Mouse (Mus musculus): Measurements from ENCODE around the gene Wasf2. TPM values are rescaled to one million over a fixed set of nuclear protein-coding genes. Genes with fewer than 3 reads are reported as not detected.

Gene Wasf2
- polyA plus RNA-seq, 1 experiment from 2014 or later, result 18.5 TPM

- Histone ChIP-seq H3K9ac (replicated peaks; ENCODE audit: low read depth, low read length) (peak overlapping the region; percentile 7; the same call in 1 of the 2 replicates), H3K9me3 (ENCODE audit: control insufficient read depth, low read length) (no peaks in the 10 kb centered on the region), H3K36me3 (ENCODE audit: control insufficient read depth, insufficient read depth, low read length) (peaks cover 10% of the 10 kb centered on the region), H3K4me1 (ENCODE audit: control insufficient read depth, insufficient read depth, low read length) (peaks cover 42% of the 10 kb centered on the region), H3K4me2 (ENCODE audit: low read depth, low read length) (no peak overlapping the region), H3K27ac (ENCODE audit: low read depth, low read length) (peak overlapping the region; percentile 81), H3K4me3 (ENCODE audit: low read depth, low read length) (no peak overlapping the region), H3K27me3 (ENCODE audit: control insufficient read depth, insufficient read depth, low read length) (no peaks in the 10 kb centered on the region)
- peak; percentile 28; the same call in 1 of the 2 replicates for ATAC-seq (ENCODE audit: low read depth)
- 8% methylated on average over 5 of the region's 5 CpGs for WGBS
These were observed 67.0 kb downstream of the Wasf2 start for GRCm38 (mm10) chr4:133197355-133197754.

DNA sequence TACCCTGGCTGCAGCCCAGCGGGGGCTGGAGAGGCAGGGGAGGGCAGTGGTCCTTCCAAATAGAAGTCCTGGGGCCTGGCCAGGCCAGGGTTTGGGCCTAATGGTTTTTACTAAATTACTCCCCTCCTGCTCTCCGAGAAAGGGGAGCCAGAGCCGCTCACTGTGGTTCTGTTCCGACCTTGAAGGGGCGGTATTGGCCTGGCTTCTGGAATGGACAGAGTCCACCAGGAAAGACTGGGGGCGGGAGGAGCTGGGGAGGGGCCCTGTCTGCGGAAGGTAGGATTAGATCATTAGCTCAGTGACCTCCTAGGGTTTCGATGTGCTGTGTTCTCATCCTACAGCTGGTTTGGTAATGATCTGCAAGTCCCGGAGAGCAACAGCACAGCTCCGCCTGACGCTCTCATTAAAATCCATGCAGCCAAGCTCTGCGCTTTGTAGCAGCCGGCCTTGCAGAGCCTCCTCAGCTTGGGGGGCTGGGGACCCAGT is 67.5 kb downstream of the Wasf2 start:
- H3K9me3 ChIP-seq (ENCODE audit: control insufficient read depth, low read length), result no peaks in the 10 kb centered on the region
- no peaks in the 10 kb centered on the region for H3K27me3 ChIP-seq (ENCODE audit: control insufficient read depth, insufficient read depth, low read length)
- peaks cover 42% of the 10 kb centered on the region for H3K4me1 ChIP-seq (ENCODE audit: control insufficient read depth, insufficient read depth, low read length)
- H3K27ac ChIP-seq (ENCODE audit: low read depth, low read length), result peak overlapping the region; percentile 81
- peaks cover 7% of the 10 kb centered on the region for H3K36me3 ChIP-seq (ENCODE audit: control insufficient read depth, insufficient read depth, low read length)
- H3K4me3 ChIP-seq (ENCODE audit: low read depth, low read length), result no peak overlapping the region
- no peak overlapping the region for H3K4me2 ChIP-seq (ENCODE audit: low read depth, low read length)
- WGBS, result 13% methylated on average over 13 of the region's 13 CpGs
- H3K9ac ChIP-seq (replicated peaks; ENCODE audit: low read depth, low read length), result no peak overlapping the region
- ATAC-seq (ENCODE audit: low read depth), result peak; percentile 13; the same call in 1 of the 2 replicates

DNA sequence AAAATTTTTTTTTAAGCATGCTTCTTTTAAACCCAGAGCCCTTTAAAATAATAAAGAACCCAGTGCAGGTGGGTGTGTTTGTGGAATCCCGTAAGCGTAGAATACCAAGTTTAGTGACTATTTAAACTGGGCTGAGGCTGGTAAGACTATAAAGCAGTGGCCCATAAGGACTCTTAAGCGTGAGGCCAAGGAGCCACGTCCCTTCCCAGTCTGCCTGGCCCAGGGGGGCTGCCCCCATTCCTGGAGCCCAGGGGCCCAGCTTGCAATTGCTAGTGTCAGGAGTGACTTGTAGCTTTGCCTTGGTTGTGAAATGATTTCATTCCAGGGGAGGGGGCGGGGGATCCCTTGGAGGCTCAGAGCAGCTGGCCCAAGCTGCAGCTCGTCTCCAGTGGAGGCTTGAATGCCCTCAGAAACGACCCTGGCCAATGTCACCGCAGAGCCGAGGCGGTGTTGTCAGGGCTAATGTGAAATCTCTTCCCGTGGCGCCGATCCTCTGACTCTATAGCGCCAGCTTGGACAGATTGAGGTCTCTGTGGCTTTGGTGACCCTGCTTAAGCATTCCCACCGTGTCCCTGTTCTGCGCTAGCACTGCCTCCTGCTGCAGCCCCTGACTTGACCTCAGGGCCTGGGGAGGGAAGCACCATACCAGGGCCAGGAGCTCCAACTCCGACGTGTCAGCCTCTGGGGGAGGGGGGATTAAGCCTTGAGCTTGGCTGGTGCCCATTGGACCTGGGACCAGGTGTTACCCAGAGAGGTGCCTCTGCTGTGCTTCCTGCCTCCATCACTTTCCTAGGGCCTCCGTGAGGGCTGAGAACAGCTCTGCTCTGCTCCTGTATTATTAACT is 68.3 kb downstream of the Wasf2 start:
- H3K4me3 ChIP-seq (ENCODE audit: low read depth, low read length), result no peak overlapping the region
- H3K9me3 ChIP-seq (ENCODE audit: control insufficient read depth, low read length), result no peaks in the 10 kb centered on the region
- WGBS, result 12% methylated on average over 19 of the region's 19 CpGs
- ATAC-seq (ENCODE audit: low read depth), result no peak
- peak overlapping the region; percentile 81 for H3K27ac ChIP-seq (ENCODE audit: low read depth, low read length)
- H3K4me1 ChIP-seq (ENCODE audit: control insufficient read depth, insufficient read depth, low read length), result peaks cover 42% of the 10 kb centered on the region
- 0 out of 2 replicates have a peak overlapping the region, but pooled peaks have one; percentile 25 for H3K9ac ChIP-seq (replicated peaks; ENCODE audit: low read depth, low read length)
- H3K36me3 ChIP-seq (ENCODE audit: control insufficient read depth, insufficient read depth, low read length), result peaks cover 3% of the 10 kb centered on the region; the same call in 1 of the 2 replicates
- no peak overlapping the region for H3K4me2 ChIP-seq (ENCODE audit: low read depth, low read length)
- H3K27me3 ChIP-seq (ENCODE audit: control insufficient read depth, insufficient read depth, low read length), result no peaks in the 10 kb centered on the region

GRCm38 (mm10) chr4:133199743-133200142 is 69.4 kb downstream of the Wasf2 start:
- H3K4me3 ChIP-seq (ENCODE audit: low read depth, low read length), result no peak overlapping the region
- H3K9me3 ChIP-seq (ENCODE audit: control insufficient read depth, low read length), result no peaks in the 10 kb centered on the region
- no peaks in the 10 kb centered on the region for H3K27me3 ChIP-seq (ENCODE audit: control insufficient read depth, insufficient read depth, low read length)
- WGBS, result 58% methylated on average over 6 of the region's 6 CpGs
- H3K4me2 ChIP-seq (ENCODE audit: low read depth, low read length), result no peak overlapping the region
- H3K9ac ChIP-seq (replicated peaks; ENCODE audit: low read depth, low read length), result no peak overlapping the region
- no peak for ATAC-seq (ENCODE audit: low read depth)
- peaks cover 2% of the 10 kb centered on the region; the same call in 1 of the 2 replicates for H3K36me3 ChIP-seq (ENCODE audit: control insufficient read depth, insufficient read depth, low read length)
- peaks cover 46% of the 10 kb centered on the region for H3K4me1 ChIP-seq (ENCODE audit: control insufficient read depth, insufficient read depth, low read length)
- peak overlapping the region; percentile 7; the same call in 1 of the 2 replicates for H3K27ac ChIP-seq (ENCODE audit: low read depth, low read length)

GRCm38 (mm10) chr4:133200343-133200742 is 70.0 kb downstream of the Wasf2 start:
- no peak overlapping the region for H3K9ac ChIP-seq (replicated peaks; ENCODE audit: low read depth, low read length)
- ATAC-seq (ENCODE audit: low read depth), result no peak
- no peak overlapping the region for H3K4me2 ChIP-seq (ENCODE audit: low read depth, low read length)
- no peaks in the 10 kb centered on the region for H3K36me3 ChIP-seq (ENCODE audit: control insufficient read depth, insufficient read depth, low read length)
- H3K27ac ChIP-seq (ENCODE audit: low read depth, low read length), result peak overlapping the region; percentile 62
- no peak overlapping the region for H3K4me3 ChIP-seq (ENCODE audit: low read depth, low read length)
- H3K4me1 ChIP-seq (ENCODE audit: control insufficient read depth, insufficient read depth, low read length), result peaks cover 46% of the 10 kb centered on the region
- H3K9me3 ChIP-seq (ENCODE audit: control insufficient read depth, low read length), result no peaks in the 10 kb centered on the region
- 44% methylated on average over 21 of the region's 21 CpGs for WGBS
- H3K27me3 ChIP-seq (ENCODE audit: control insufficient read depth, insufficient read depth, low read length), result no peaks in the 10 kb centered on the region

DNA sequence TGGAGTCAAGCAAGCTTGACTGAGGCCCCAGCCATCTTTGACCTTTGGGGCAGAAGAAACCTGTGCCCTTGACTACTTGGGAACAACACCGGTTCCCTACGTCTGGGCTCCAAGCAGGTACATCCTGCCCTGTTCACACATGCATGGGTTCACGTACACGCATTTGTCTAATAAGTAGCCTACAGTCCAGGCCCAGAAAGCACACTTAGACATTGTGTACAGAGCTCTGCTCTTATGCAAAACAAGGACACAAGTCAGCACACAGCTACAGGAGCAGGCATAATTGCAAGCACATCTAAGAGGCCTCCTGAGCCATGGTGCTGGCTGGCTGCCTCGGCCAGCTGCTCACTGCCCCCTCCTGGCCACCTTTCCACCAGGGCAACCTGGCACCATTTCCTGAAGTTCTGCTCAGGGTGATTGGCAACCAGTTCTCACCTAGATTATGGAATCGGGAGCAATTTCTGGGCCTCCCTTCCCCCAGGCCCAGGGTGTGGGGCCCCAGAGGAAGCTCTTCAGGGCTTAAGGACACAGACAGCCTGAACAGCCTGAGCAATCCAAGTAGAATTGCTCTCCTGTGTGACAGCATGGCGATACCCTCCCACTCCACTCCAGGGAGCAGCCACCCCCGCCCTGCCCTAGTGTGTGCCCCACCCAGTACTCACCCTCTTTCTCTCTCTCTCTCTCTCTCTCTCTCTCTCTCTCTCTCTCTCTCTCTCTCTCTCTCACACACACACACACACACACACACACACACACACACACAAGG is 70.9 kb downstream of the Wasf2 start:
- Histone ChIP-seq H3K4me3 (ENCODE audit: low read depth, low read length) (no peak overlapping the region), H3K9ac (replicated peaks; ENCODE audit: low read depth, low read length) (no peak overlapping the region; the same call in 1 of the 2 replicates), H3K27ac (ENCODE audit: low read depth, low read length) (peak overlapping the region; percentile 62), H3K36me3 (ENCODE audit: control insufficient read depth, insufficient read depth, low read length) (no peaks in the 10 kb centered on the region), H3K4me1 (ENCODE audit: control insufficient read depth, insufficient read depth, low read length) (peaks cover 46% of the 10 kb centered on the region), H3K27me3 (ENCODE audit: control insufficient read depth, insufficient read depth, low read length) (no peaks in the 10 kb centered on the region), H3K4me2 (ENCODE audit: low read depth, low read length) (no peak overlapping the region), H3K9me3 (ENCODE audit: control insufficient read depth, low read length) (no peaks in the 10 kb centered on the region)
- ATAC-seq (ENCODE audit: low read depth), result no peak
- 68% methylated on average over 8 of the region's 8 CpGs for WGBS

DNA sequence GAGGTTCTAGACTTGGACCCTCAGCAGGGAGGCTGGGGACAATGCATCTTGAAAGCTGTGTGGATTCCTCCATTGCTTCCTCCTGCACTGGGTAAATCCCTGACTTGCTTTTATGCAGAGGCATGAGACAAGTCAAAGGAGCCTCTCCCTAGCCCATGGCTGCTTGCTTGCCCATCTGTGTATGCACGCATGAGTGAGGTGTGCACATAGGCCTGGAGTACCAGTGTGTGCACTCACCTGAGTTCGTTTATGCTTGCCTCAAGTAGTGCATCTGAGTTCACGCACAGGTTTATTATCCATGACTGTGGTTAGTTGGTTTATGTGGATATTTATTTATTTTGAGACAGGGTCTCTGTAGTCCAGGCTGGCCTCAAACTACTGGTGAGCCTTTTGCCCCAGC is 71.9 kb downstream of the Wasf2 start:
- H3K27me3 ChIP-seq (ENCODE audit: control insufficient read depth, insufficient read depth, low read length), result no peaks in the 10 kb centered on the region
- WGBS, result 99% methylated on average over 3 of the region's 3 CpGs
- H3K4me2 ChIP-seq (ENCODE audit: low read depth, low read length), result no peak overlapping the region
- no peak overlapping the region for H3K27ac ChIP-seq (ENCODE audit: low read depth, low read length)
- H3K9ac ChIP-seq (replicated peaks; ENCODE audit: low read depth, low read length), result no peak overlapping the region
- no peak overlapping the region for H3K4me3 ChIP-seq (ENCODE audit: low read depth, low read length)
- ATAC-seq (ENCODE audit: low read depth), result no peak
- H3K4me1 ChIP-seq (ENCODE audit: control insufficient read depth, insufficient read depth, low read length), result peaks cover 37% of the 10 kb centered on the region
- H3K36me3 ChIP-seq (ENCODE audit: control insufficient read depth, insufficient read depth, low read length), result no peaks in the 10 kb centered on the region
- H3K9me3 ChIP-seq (ENCODE audit: control insufficient read depth, low read length), result no peaks in the 10 kb centered on the region

DNA sequence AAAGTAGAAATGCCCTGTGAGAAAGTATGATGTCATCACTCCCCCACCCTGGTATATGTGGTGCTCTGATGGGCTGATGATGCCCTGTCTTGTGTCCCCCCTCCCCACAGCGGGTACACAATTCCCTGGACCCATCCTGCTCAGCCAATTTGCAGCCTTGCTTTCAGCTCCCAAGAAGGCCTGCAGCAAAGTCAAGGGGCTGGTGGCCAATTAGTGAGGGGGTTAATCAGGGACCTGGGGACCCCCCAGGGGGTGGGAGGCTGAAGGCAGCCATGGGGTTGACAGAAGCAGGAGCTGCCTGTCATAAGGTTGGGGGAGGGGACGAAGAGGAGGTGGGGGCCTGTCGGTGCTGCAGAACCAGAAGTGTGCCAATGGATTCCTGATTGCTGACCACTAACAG is 73.3 kb downstream of the Wasf2 start:
- H3K4me3 ChIP-seq (ENCODE audit: low read depth, low read length), result no peak overlapping the region
- H3K36me3 ChIP-seq (ENCODE audit: control insufficient read depth, insufficient read depth, low read length), result no peaks in the 10 kb centered on the region
- no peak overlapping the region for H3K27ac ChIP-seq (ENCODE audit: low read depth, low read length)
- H3K27me3 ChIP-seq (ENCODE audit: control insufficient read depth, insufficient read depth, low read length), result no peaks in the 10 kb centered on the region
- 61% methylated on average over 3 of the region's 3 CpGs for WGBS
- peaks cover 24% of the 10 kb centered on the region for H3K4me1 ChIP-seq (ENCODE audit: control insufficient read depth, insufficient read depth, low read length)
- no peak overlapping the region for H3K9ac ChIP-seq (replicated peaks; ENCODE audit: low read depth, low read length)
- H3K9me3 ChIP-seq (ENCODE audit: control insufficient read depth, low read length), result no peaks in the 10 kb centered on the region
- ATAC-seq (ENCODE audit: low read depth), result no peak
- no peak overlapping the region for H3K4me2 ChIP-seq (ENCODE audit: low read depth, low read length)

Data from neural tube, embryonic 14.5 days (tissue).